ENCODE assay signal across 1 mouse cellular context in the genomic region with DNA sequence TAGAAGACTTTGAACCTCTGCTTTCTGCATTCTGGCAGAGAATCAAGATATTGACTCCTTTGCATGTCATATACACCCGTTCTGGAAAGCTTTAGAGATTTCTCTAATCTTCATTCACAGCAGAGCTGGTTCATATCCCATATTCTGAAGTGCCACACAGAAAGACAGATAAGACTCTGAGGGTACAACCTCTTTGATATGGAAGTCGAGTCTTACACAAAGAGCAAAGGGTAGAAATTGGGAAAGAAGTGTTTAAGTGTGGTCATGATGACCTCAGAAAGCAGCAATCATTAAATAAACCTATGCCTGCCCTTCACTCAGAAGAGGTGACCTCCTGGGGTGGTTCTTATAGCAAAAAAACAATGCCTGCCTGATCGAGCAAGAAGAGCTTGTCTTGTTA.
A peak's percentile ranks its signal among the peaks of the same experiment; 100 is the strongest.
TF ChIP-seq lines count a peak whose summit lies in the region.

No protein-coding gene starts in this region.

TF ChIP-seq in MEL, 35 proteins besides CTCF, POLR2A, EP300 and RAD21 (continued from another document):
- TF ChIP-seq GATA1 (IDR thresholded peaks at IDR 0.05; ENCODE audit: low read depth, low read length) (0 out of 2 replicates have a peak, but pooled peaks have one; percentile 22), TCF12 (IDR thresholded peaks at IDR 0.05; ENCODE audit: low read depth, low read length) (no peak), RCOR1 (IDR thresholded peaks at IDR 0.05; ENCODE audit: low read depth, low read length) (peak; percentile 71)
